Mouse (Mus musculus) cortical plate, adult 2 months (tissue): Measurements from ENCODE around the gene Serinc3. TPM values are rescaled to one million over a fixed set of nuclear protein-coding genes. Genes with fewer than 3 reads are reported as not detected.

Experiments
- H3K27ac ChIP-seq: fragments of 200-500 bp; 2 replicates; pipeline ENCODE4 v1.5.1; 2012; ENCODE audit warnings: low read length, control low read depth, inconsistent platforms; ENCODE audit not compliant: insufficient read depth
- H3K4me1 ChIP-seq: fragments of 200-500 bp; 2 replicates; pipeline ENCODE4 v1.6.1; 2011; ENCODE audit warnings: low read length; ENCODE audit not compliant: control insufficient read depth, insufficient read depth
- H3K4me3 ChIP-seq: fragments of 200-500 bp; 2 replicates; pipeline ENCODE4 v1.5.1; 2011; ENCODE audit warnings: mild to moderate bottlenecking, low read length, control low read depth; ENCODE audit not compliant: insufficient read depth
- CTCF ChIP-seq: fragments of 200-500 bp; IDR thresholded peaks from 2 replicates; pipeline ENCODE4 v1.5.1; 2011; ENCODE audit warnings: mild to moderate bottlenecking, control low read depth, low read length; ENCODE audit not compliant: insufficient read depth; ENCODE audit errors: extremely low read depth
- POLR2A ChIP-seq: fragments of 200-500 bp; IDR thresholded peaks from 2 replicates; pipeline ENCODE4 v1.6.1; 2011; ENCODE audit warnings: mild to moderate bottlenecking, low read length, control low read depth; ENCODE audit not compliant: insufficient read depth; ENCODE audit errors: extremely low read depth
- polyA plus RNA-seq: library from polyadenylated mRNA; depleted of rRNA; stranded (reverse); fragments of >200 nt; gene quantifications from 2 replicates; pipeline ENCODE4 v1.2.3, GENCODE M21; 2012

Serinc3 gene
- polyA plus RNA-seq, 1 experiment = 210 TPM

- no peak for TF ChIP-seq CTCF
- no peak for TF ChIP-seq POLR2A
- H3K4me1 ChIP-seq = peaks cover 4% of the 10 kb centered on the region; the same call in 1 of the 2 replicates
- no peak overlapping the region for H3K4me3 ChIP-seq
- H3K27ac ChIP-seq = no peak overlapping the region
Measured at GRCm38 (mm10) chr2:163596873-163597155, 48.1 kb downstream of the Serinc3 start.

- no peak for TF ChIP-seq CTCF
- Histone ChIP-seq H3K4me3 (no peak overlapping the region), H3K27ac (peak overlapping the region; percentile 63; the same call in 1 of the 2 replicates)
Measured at GRCm38 (mm10) chr2:163596057-163596872, 48.7 kb downstream of the Serinc3 start.

GRCm38 (mm10) chr2:163595119-163595518 is 49.8 kb downstream of the Serinc3 start:
- Histone ChIP-seq H3K4me1 (no peaks in the 10 kb centered on the region), H3K27ac (no peak overlapping the region), H3K4me3 (no peak overlapping the region)
- no peak for TF ChIP-seq POLR2A
- TF ChIP-seq CTCF = no peak

More at GRCm38 (mm10) chr2:163596057-163596872, 48.7 kb downstream of the Serinc3 start:
- 0 out of 2 replicates have a peak, but pooled peaks cover 1% of the 10 kb centered on the region for H3K4me1 ChIP-seq

- Histone ChIP-seq H3K4me1 (no peaks in the 10 kb centered on the region), H3K4me3 (no peak overlapping the region), H3K27ac (no peak overlapping the region)
- TF ChIP-seq CTCF (no peak), POLR2A (no peak)
Measured at GRCm38 (mm10) chr2:163593636-163594282, 51.2 kb downstream of the Serinc3 start.

- Histone ChIP-seq H3K4me3 (no peak overlapping the region), H3K27ac (no peak overlapping the region), H3K4me1 (no peaks in the 10 kb centered on the region)
- 0 out of 2 replicates have a peak, but pooled peaks have one; percentile 2 for TF ChIP-seq CTCF
- no peak for TF ChIP-seq POLR2A
Measured at GRCm38 (mm10) chr2:163592084-163592483, 52.8 kb downstream of the Serinc3 start.

- no peak overlapping the region for H3K4me3 ChIP-seq
- H3K27ac ChIP-seq = no peak overlapping the region
- H3K4me1 ChIP-seq = no peaks in the 10 kb centered on the region
- no peak for TF ChIP-seq POLR2A
- no peak for TF ChIP-seq CTCF
Measured at GRCm38 (mm10) chr2:163590996-163591395, 53.9 kb downstream of the Serinc3 start.

- H3K4me3 ChIP-seq = no peak overlapping the region
- no peaks in the 10 kb centered on the region for H3K4me1 ChIP-seq
- no peak overlapping the region for H3K27ac ChIP-seq
- no peak for TF ChIP-seq CTCF
- no peak for TF ChIP-seq POLR2A
Measured at GRCm38 (mm10) chr2:163590211-163590610, 54.7 kb downstream of the Serinc3 start.

GRCm38 (mm10) chr2:163587506-163587905 is 57.4 kb downstream of the Serinc3 start:
- H3K4me1 ChIP-seq = no peaks in the 10 kb centered on the region
- H3K4me3 ChIP-seq = no peak overlapping the region
- TF ChIP-seq POLR2A (no peak), CTCF (no peak)
- H3K27ac ChIP-seq = no peak overlapping the region

- Histone ChIP-seq H3K27ac (no peak overlapping the region), H3K4me1 (no peaks in the 10 kb centered on the region), H3K4me3 (no peak overlapping the region)
- no peak for TF ChIP-seq POLR2A
- TF ChIP-seq CTCF = peak; percentile 53
Measured at GRCm38 (mm10) chr2:163586384-163587261, 58.3 kb downstream of the Serinc3 start.
